Mouse (Mus musculus) ES-Bruce4 (cell line): ENCODE measurements at regions not wholly inside any gene's neighbourhood (a gene's known extent, or its start where the extent isn't known, plus 50 kb on each side); places are given as distances from the start of the nearest gene placed in this dataset.

Source experiments
- CTCF ChIP-seq: IDR thresholded peaks from one replicate; pipeline ENCODE4 v1.8.1; 2011; ENCODE audit warnings: low read depth, low read length
- POLR2A ChIP-seq: IDR thresholded peaks from one replicate; pipeline ENCODE4 v1.8.1; 2011; ENCODE audit warnings: low read length; ENCODE audit not compliant: insufficient read depth

DNA sequence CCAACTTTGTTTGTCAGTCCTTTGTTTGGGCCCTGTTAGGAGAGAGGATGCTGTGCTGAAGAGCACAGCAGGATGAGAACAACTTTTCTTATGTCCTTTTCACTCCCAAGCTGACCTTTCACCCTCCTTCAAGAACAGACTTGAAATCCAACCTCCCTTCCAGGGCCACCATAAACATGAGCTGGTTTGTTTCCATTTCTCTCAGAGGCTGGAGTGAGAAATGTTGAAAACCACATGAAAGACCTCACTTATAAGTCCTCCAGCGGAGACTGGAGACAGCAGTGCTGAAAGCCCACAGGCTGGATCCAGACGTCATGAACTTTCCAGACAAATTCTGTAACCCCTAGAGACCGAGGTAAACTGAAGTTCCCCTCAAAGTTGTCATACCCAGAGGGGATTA is 761.3 kb downstream of the Flrt2 start:
- TF ChIP-seq POLR2A (no peak), CTCF (no peak)
